Mouse (Mus musculus) CH12.LX (cell line): ENCODE data around the gene Zfp523.

Experiments used
- CHD2 ChIP-seq: IDR thresholded peaks from 2 replicates; pipeline ENCODE4 v1.6.1; 2011; ENCODE audit warnings: low read length, improper control_type of control experiment
- CTCF ChIP-seq, 2 experiments: IDR thresholded peaks in 1 of 2; conservative IDR thresholded peaks in 1 of 2; 2 replicates each; pipeline ENCODE4 v1.5.1; 2011 to 2012; ENCODE audit warnings: low read depth in 2 of 2, low read length in 2 of 2, improper control_type of control experiment in 1 of 2, inconsistent platforms in 1 of 2, mild to moderate bottlenecking in 1 of 2, moderate library complexity in 1 of 2
- POLR2A ChIP-seq: IDR thresholded peaks from 2 replicates; pipeline ENCODE4 v1.6.1; 2011; ENCODE audit warnings: low read depth, mild to moderate bottlenecking, improper control_type of control experiment, low read length
- RAD21 ChIP-seq: IDR thresholded peaks from 2 replicates; pipeline ENCODE4 v1.6.1; 2011; ENCODE audit warnings: low read depth, mild to moderate bottlenecking, low read length, improper control_type of control experiment, moderate library complexity

- TF ChIP-seq CHD2 (no peak), POLR2A (no peak), RAD21 (peak; percentile 67), CTCF (conservative IDR thresholded peaks at IDR 0.05 in 1 of 2, IDR thresholded peaks at IDR 0.05 in 1 of 2; ENCODE audit: low read depth in 2 of 2, low read length in 2 of 2) (peak; percentile 27 to 85; a peak in 3 of 4 replicates)
These were observed 43.7 kb upstream of the Zfp523 start for GRCm38 (mm10) chr17:28133193-28133592.
